Mouse (Mus musculus): ENCODE measurements around the gene 1700007K13Rik. TPM values are rescaled to one million over a fixed set of nuclear protein-coding genes. Genes with fewer than 3 reads are reported as not detected.

1700007K13Rik gene
- total RNA-seq, 2 experiments from 2014 or later = 0.64 to 0.79 TPM

GRCm38 (mm10) chr2:28470591-28470990 lies 4.5 kb upstream of the 1700007K13Rik start:
- no peak for DNase-seq (ENCODE audit: low spot score in 2 of 2)

GRCm38 (mm10) chr2:28469461-28469860 lies 3.3 kb upstream of the 1700007K13Rik start:
- DNase-seq (ENCODE audit: low spot score in 2 of 2) = no peak

- no peak for DNase-seq (ENCODE audit: low spot score in 2 of 2)
Observed at GRCm38 (mm10) chr2:28468486-28469225, 2.5 kb upstream of the 1700007K13Rik start.

- peak; percentile 71 to 76 for DNase-seq (ENCODE audit: low spot score in 2 of 2)
Observed at GRCm38 (mm10) chr2:28467860-28468485, 1.8 kb upstream of the 1700007K13Rik start, which contains the start of gene Mrps2. TSS of gene Mrps2 (plus strand) at chr2:28468066.

- DNase-seq (ENCODE audit: low spot score in 2 of 2) = no peak
Observed at GRCm38 (mm10) chr2:28464919-28465318, 1.2 kb downstream of the 1700007K13Rik start.

- no peak for DNase-seq (ENCODE audit: low spot score in 2 of 2)
Observed at GRCm38 (mm10) chr2:28463919-28464318, 2.2 kb downstream of the 1700007K13Rik start.

GRCm38 (mm10) chr2:28456616-28457015 lies 9.5 kb downstream of the 1700007K13Rik start:
- no peak for DNase-seq (ENCODE audit: low spot score in 2 of 2)

GRCm38 (mm10) chr2:28453539-28453938 lies 12.6 kb downstream of the 1700007K13Rik start:
- DNase-seq (ENCODE audit: low spot score in 2 of 2) = no peak

- DNase-seq (ENCODE audit: low spot score in 2 of 2) = no peak
Observed at GRCm38 (mm10) chr2:28451663-28452062, 14.5 kb downstream of the 1700007K13Rik start.

- DNase-seq (ENCODE audit: low spot score in 2 of 2) = no peak
Observed at GRCm38 (mm10) chr2:28447315-28447670, 18.8 kb downstream of the 1700007K13Rik start.

- DNase-seq (ENCODE audit: low spot score in 2 of 2) = no peak
Observed at GRCm38 (mm10) chr2:28446515-28447314, 19.4 kb downstream of the 1700007K13Rik start, which contains the start of gene Ppp1r26. TSS of gene Ppp1r26 (plus strand) at chr2:28446800.

- DNase-seq (ENCODE audit: low spot score in 2 of 2) = no peak
Observed at GRCm38 (mm10) chr2:28446181-28446514, 20.0 kb downstream of the 1700007K13Rik start.

GRCm38 (mm10) chr2:28445082-28445481 lies 21.1 kb downstream of the 1700007K13Rik start:
- no peak for DNase-seq (ENCODE audit: low spot score in 2 of 2)

- DNase-seq (ENCODE audit: low spot score in 2 of 2) = no peak
Observed at GRCm38 (mm10) chr2:28440842-28441241, 25.3 kb downstream of the 1700007K13Rik start.

- no peak for DNase-seq (ENCODE audit: low spot score in 2 of 2)
Observed at GRCm38 (mm10) chr2:28435401-28435800, 30.7 kb downstream of the 1700007K13Rik start.

- DNase-seq (ENCODE audit: low spot score in 2 of 2) = no peak
Observed at GRCm38 (mm10) chr2:28433512-28433911, 32.6 kb downstream of the 1700007K13Rik start.

GRCm38 (mm10) chr2:28432811-28433210 lies 33.3 kb downstream of the 1700007K13Rik start:
- DNase-seq (ENCODE audit: low spot score in 2 of 2) = peak; percentile 26 to 42

GRCm38 (mm10) chr2:28430846-28431245 lies 35.3 kb downstream of the 1700007K13Rik start:
- DNase-seq (ENCODE audit: low spot score in 2 of 2) = no peak

GRCm38 (mm10) chr2:28427226-28427625 lies 38.9 kb downstream of the 1700007K13Rik start:
- DNase-seq (ENCODE audit: low spot score in 2 of 2) = no peak

- DNase-seq (ENCODE audit: low spot score in 2 of 2) = no peak
Observed at GRCm38 (mm10) chr2:28423167-28423566, 43.0 kb downstream of the 1700007K13Rik start.

- DNase-seq (ENCODE audit: low spot score in 2 of 2) = peak; percentile 69 to 80
Observed at GRCm38 (mm10) chr2:28419898-28420297, 46.2 kb downstream of the 1700007K13Rik start.

GRCm38 (mm10) chr2:28418034-28418433 lies 48.1 kb downstream of the 1700007K13Rik start:
- peak; percentile 81 to 85 for DNase-seq (ENCODE audit: low spot score in 2 of 2)

All from adrenal gland, postnatal 4 days (tissue).